Mouse (Mus musculus) midbrain, embryonic 13.5 days (tissue): ENCODE data around the gene H2al1f. TPM values are rescaled to one million over a fixed set of nuclear protein-coding genes. Genes with fewer than 3 reads are reported as not detected.
"Not testable (repeated sequence)": the region's sequence is repeated elsewhere in the genome, so short reads cannot be mapped to it uniquely, and the experiment has no call there.

ENCODE experiments used
- ATAC-seq: fragments of 200-750 bp; cut with Nextera tagmentation; 2 replicates; pipeline ENCODE4 v1.8.0; 2017; ENCODE audit warnings: mild to moderate bottlenecking, moderate TSS enrichment, moderate library complexity
- H3K27ac ChIP-seq: fragments of 300-500 bp; sonication (generic); 2 replicates; pipeline ENCODE4 v1.5.1; 2015; ENCODE audit warnings: inconsistent platforms, mild to moderate bottlenecking, moderate library complexity
- H3K27me3 ChIP-seq: fragments of 300-500 bp; sonication (generic); 2 replicates; pipeline ENCODE4 v1.6.1; 2015; ENCODE audit warnings: mild to moderate bottlenecking, inconsistent platforms
- H3K36me3 ChIP-seq: fragments of 300-500 bp; sonication (generic); 2 replicates; pipeline ENCODE4 v1.6.1; 2015; ENCODE audit warnings: mild to moderate bottlenecking, inconsistent platforms
- H3K4me1 ChIP-seq: fragments of 300-500 bp; sonication (generic); replicated peaks from 2 replicates; pipeline ENCODE4 v1.6.1; 2015; ENCODE audit warnings: inconsistent platforms
- H3K4me2 ChIP-seq: fragments of 300-500 bp; sonication (generic); replicated peaks from 2 replicates; pipeline ENCODE4 v1.6.1; 2015; ENCODE audit warnings: moderate library complexity, mild to moderate bottlenecking, inconsistent platforms
- H3K4me3 ChIP-seq: fragments of 300-500 bp; sonication (generic); replicated peaks from 2 replicates; pipeline ENCODE4 v1.5.1; 2015; ENCODE audit warnings: mild to moderate bottlenecking, inconsistent platforms
- H3K9ac ChIP-seq: fragments of 300-500 bp; sonication (generic); replicated peaks from 2 replicates; pipeline ENCODE4 v1.6.1; 2015; ENCODE audit warnings: mild to moderate bottlenecking, inconsistent platforms
- H3K9me3 ChIP-seq: fragments of 300-500 bp; sonication (generic); 2 replicates; pipeline ENCODE4 v1.6.1; 2016; ENCODE audit warnings: mild to moderate bottlenecking, inconsistent platforms
- WGBS: fragments of 180-500 bp; shearing (Covaris S2); methylation state at CpG from one replicate; pipeline ENCODE4 v1.1.7; 2015; 5-methylcytosine and 5-hydroxymethylcytosine counted together
- polyA plus RNA-seq: library from polyadenylated mRNA; unstranded; fragments of >200 nt; fragmentation: Nextera tagmentation; extraction: Ambion mirVana; gene quantifications from 2 replicates; pipeline ENCODE4 v1.2.1, GENCODE M21; 2015

Gene H2al1f
- not detected in 2 replicates for polyA plus RNA-seq

DNA sequence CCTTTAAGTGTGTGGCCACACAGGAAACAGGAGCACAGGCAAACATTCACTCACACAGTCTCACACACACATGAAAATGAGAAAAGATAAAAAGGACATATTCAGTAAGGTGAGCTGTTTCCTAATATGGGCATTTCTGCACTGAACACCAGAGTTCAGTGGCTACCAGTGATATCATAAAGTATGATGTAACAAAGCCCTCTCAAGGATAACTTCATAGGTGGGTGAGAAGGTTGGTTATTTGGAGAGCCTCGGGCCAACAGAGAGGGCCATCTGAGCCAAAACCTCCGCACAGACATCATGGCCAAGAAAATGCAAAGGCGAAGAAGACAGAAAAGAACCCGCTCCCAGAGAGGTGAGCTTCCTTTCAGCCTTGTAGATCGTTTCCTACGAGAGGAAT, at the start of gene H2al1f:
TSS of gene H2al1f (plus strand) at position 301 of the 400 bp plus-strand sequence.
- not testable (repeated sequence) for H3K4me3 ChIP-seq, H3K9ac ChIP-seq, H3K4me2 ChIP-seq, ATAC-seq, H3K36me3 ChIP-seq, H3K9me3 ChIP-seq, H3K4me1 ChIP-seq, H3K27me3 ChIP-seq, H3K27ac ChIP-seq
- no CpG with 5 or more reads among the region's 6 CpGs for WGBS

DNA sequence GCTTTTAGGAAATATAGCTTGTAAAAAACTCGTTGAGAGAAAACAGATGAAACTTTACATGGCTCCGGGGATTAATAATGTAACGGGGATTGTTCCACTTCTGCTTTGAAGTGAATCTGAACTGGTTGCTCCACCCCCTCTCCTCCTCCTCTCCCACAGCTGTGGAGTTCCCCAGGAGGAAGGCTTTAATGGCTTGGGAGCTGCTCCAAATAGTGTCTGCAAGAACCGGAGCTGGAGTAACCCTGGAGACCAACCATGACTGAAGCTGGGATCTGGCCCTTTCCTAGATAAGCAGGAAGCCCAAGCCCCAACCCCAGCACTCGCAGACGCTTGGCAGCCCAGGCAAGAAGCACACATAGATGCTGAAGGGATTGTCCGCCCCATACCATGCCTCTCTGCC, 47.2 kb upstream of the H2al1f start:
- H3K27ac ChIP-seq: no peak overlapping the region
- H3K36me3 ChIP-seq: no peaks in the 10 kb centered on the region
- H3K4me2 ChIP-seq: no peak overlapping the region
- no peaks in the 10 kb centered on the region for H3K4me1 ChIP-seq
- no peak overlapping the region for H3K4me3 ChIP-seq
- WGBS: 62% methylated on average over 7 of the region's 7 CpGs
- no peak overlapping the region for H3K9ac ChIP-seq
- no peak for ATAC-seq
- no peaks in the 10 kb centered on the region for H3K27me3 ChIP-seq
- H3K9me3 ChIP-seq: no peaks in the 10 kb centered on the region

DNA sequence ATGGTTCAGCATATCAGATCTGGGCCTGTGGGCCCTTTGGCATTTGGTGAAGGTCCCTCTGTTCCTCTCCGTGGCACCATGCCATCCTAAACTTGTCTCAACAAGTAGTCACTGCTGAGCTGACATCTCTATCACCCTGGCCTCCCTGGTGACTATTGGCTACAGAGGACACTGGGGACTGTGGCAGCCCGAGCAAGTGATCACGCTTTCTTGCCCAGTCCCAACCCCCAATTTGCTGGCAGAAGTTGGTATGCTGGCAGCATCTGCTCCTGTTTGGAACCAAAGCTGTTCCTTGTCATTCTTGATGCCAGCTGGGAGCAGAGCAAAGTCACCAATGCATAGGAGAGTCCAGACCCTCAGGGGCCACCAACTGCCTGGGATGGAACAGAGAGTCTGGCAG, 45.9 kb upstream of the H2al1f start:
- Histone ChIP-seq H3K9ac (no peak overlapping the region), H3K27ac (no peak overlapping the region), H3K27me3 (no peaks in the 10 kb centered on the region), H3K9me3 (no peaks in the 10 kb centered on the region), H3K4me1 (no peaks in the 10 kb centered on the region), H3K4me3 (no peak overlapping the region), H3K4me2 (no peak overlapping the region), H3K36me3 (no peaks in the 10 kb centered on the region)
- WGBS: 76% methylated on average over 3 of the region's 3 CpGs
- ATAC-seq: no peak

DNA sequence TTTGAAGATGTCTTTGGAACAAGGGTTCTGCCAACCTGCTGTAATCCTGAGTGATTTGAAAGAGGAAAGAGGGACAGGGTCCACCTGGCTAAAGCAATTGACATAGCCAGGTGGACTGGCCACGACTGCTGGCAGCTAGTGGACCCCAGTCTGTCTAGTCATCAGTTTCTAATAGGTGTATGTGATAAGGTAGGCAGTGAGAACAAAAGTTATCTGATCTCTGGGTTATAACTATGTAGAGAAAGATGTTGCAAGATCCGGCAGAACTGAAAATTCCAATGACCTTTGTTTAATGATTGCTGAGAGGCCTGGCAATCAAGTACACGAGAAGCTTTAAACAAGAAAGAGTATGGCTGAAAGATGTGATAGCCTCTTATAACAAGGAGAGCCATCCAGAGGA, 41.8 kb upstream of the H2al1f start:
- H3K9ac ChIP-seq: no peak overlapping the region
- no peaks in the 10 kb centered on the region for H3K36me3 ChIP-seq
- no peak overlapping the region for H3K4me2 ChIP-seq
- H3K4me1 ChIP-seq: no peaks in the 10 kb centered on the region
- no peak overlapping the region for H3K27ac ChIP-seq
- H3K9me3 ChIP-seq: no peaks in the 10 kb centered on the region
- no peak for ATAC-seq
- H3K4me3 ChIP-seq: no peak overlapping the region
- WGBS: 87% methylated on average over 3 of the region's 3 CpGs
- H3K27me3 ChIP-seq: peaks cover 4% of the 10 kb centered on the region; the same call in 1 of the 2 replicates

DNA sequence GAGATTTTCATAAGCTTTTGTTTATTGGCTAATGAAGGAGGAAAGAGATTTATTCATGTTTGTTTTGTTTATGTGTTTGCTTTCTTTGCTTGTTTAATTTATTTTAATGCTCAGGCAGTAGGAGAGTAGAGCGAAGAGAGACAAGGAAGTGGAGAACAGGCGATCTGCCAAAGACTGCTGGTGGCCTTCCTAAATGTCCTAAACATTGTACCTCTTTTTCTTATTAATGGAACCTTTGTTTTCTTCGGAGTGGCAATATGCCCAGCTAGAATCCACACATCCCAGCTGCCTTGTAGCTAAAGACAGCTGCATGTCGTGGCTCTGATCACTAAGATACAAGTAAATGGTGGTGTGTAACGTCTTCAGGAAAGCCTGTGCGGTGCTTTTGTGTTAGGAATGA, 37.9 kb upstream of the H2al1f start:
- ATAC-seq: no peak
- no peaks in the 10 kb centered on the region for H3K4me1 ChIP-seq
- no peak overlapping the region for H3K4me2 ChIP-seq
- H3K9me3 ChIP-seq: no peaks in the 10 kb centered on the region
- no peak overlapping the region for H3K4me3 ChIP-seq
- H3K9ac ChIP-seq: no peak overlapping the region
- H3K27me3 ChIP-seq: peaks cover 4% of the 10 kb centered on the region; the same call in 1 of the 2 replicates
- 86% methylated on average over 6 of the region's 6 CpGs for WGBS
- H3K36me3 ChIP-seq: no peaks in the 10 kb centered on the region
- H3K27ac ChIP-seq: no peak overlapping the region

DNA sequence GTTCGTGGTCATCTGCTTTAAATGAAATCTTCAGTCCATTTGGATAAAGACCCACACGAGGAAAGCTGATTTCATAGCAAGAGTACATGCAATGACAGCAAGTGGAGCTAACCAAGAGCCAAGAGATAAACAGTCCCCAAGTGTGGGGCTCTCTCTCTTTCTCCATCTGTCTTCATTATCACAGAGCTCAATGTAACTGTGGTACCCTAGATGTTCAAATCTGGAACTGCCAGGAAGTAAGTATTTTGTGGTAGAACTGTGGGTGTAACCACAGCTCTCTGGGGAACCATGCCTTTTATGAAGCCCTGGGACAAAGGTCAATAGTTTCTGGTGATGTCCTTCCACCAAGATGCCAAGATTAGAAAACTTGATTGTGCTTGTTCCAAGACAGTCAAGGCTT, 34.2 kb upstream of the H2al1f start:
- peaks cover 4% of the 10 kb centered on the region; the same call in 1 of the 2 replicates for H3K27me3 ChIP-seq
- 75% methylated on average over 2 of the region's 2 CpGs for WGBS
- no peak for ATAC-seq
- H3K9ac ChIP-seq: no peak overlapping the region
- no peaks in the 10 kb centered on the region for H3K36me3 ChIP-seq
- no peak overlapping the region for H3K4me2 ChIP-seq
- H3K4me3 ChIP-seq: no peak overlapping the region
- no peaks in the 10 kb centered on the region for H3K9me3 ChIP-seq
- no peaks in the 10 kb centered on the region for H3K4me1 ChIP-seq
- no peak overlapping the region for H3K27ac ChIP-seq

DNA sequence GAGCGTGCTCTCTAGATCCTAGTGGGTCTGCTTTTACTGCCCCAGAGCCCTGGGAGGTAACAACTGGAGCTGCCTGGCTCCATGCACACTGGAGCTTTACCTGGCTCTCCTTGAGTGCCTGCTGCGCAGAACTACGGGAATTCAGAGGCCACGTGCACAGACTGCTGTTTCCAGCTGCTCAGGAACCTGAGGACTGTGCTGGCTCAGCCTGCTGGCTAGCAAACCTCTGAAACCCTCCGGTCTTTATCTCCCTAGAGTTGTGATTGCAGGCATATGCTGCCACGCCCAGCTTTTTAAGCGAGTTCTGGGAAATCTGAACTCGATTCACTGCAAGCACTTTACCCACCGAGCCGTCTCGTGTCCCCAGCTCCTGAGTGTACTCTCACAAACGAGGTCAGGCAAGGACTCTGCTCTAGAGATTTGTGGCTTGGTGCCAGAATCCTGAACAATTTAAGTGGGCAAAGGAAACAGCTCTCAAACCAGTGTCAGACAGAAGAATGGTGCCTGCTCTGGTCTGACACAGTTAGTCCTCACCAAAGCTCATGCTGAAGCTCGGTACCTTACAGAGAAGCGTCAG, 26.6 kb upstream of the H2al1f start:
- Histone ChIP-seq H3K4me3 (no peak overlapping the region), H3K36me3 (no peaks in the 10 kb centered on the region), H3K9me3 (no peaks in the 10 kb centered on the region), H3K4me1 (no peaks in the 10 kb centered on the region), H3K27ac (no peak overlapping the region), H3K27me3 (no peaks in the 10 kb centered on the region; the same call in 1 of the 2 replicates), H3K9ac (no peak overlapping the region), H3K4me2 (no peak overlapping the region)
- ATAC-seq: no peak
- 82% methylated on average over 14 of the region's 14 CpGs for WGBS

DNA sequence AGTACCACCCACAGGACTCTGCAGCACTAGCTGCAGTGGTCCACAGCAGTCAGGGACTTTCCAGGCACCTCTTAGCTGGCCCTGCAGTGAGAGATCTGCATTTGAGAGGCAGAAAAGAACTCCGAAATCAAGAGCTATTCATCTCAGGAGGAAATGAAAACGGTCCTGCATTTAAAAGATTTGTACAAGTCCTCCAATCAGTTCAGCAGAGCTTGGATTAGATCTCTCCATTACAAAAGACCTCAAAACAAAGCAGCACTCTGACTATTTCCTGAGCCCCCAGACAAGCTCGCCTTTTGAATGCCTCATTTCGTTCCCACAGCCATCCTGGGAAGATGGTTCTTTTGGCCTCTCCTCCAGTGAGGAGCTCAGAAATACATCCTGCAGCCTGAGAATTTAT, 25.7 kb upstream of the H2al1f start:
- 30% methylated on average over 4 of the region's 4 CpGs for WGBS
- Histone ChIP-seq H3K36me3 (no peaks in the 10 kb centered on the region), H3K4me1 (no peaks in the 10 kb centered on the region), H3K9me3 (no peaks in the 10 kb centered on the region), H3K4me2 (no peak overlapping the region), H3K27me3 (no peaks in the 10 kb centered on the region; the same call in 1 of the 2 replicates), H3K27ac (no peak overlapping the region), H3K9ac (no peak overlapping the region), H3K4me3 (no peak overlapping the region)
- no peak for ATAC-seq

DNA sequence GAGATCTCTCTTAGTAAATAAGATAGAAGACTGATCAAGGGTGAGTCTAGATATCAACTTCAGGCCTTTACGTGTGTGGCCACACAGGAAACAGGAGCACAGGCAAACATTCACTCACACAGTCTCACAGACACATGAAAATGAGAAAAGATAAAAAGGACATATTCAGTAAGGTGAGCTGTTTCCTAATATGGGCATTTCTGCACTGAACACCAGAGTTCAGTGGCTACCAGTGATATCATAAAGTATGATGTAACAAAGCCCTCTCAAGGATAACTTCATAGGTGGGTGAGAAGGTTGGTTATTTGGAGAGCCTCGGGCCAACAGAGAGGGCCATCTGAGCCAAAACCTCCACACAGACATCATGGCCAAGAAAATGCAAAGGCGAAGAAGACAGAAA, 16.0 kb upstream of the H2al1f start, which contains the start of gene H2al1a:
TSS of gene H2al1a (plus strand) at position 301 of the 400 bp plus-strand sequence.
- WGBS: no CpG with 5 or more reads among the region's 3 CpGs
- not testable (repeated sequence) for H3K27ac ChIP-seq, H3K27me3 ChIP-seq, H3K9me3 ChIP-seq, H3K36me3 ChIP-seq, H3K4me1 ChIP-seq, H3K4me3 ChIP-seq, ATAC-seq, H3K9ac ChIP-seq, H3K4me2 ChIP-seq

DNA sequence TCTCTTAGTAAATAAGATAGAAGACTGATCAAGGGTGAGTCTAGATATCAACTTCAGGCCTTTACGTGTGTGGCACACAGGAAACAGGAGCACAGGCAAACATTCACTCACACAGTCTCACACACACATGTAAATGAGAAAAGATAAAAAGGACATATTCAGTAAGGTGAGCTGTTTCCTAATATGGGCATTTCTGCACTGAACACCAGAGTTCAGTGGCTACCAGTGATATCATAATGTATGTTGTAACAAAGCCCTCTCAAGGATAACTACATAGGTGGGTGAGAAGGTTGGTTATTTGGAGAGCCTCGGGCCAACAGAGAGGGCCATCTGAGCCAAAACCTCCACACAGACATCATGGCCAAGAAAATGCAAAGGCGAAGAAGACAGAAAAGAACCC, 12.8 kb upstream of the H2al1f start, which contains the start of gene H2al1b:
TSS of gene H2al1b (plus strand) at position 301 of the 400 bp plus-strand sequence.
- H3K4me2 ChIP-seq: not testable (repeated sequence)

DNA sequence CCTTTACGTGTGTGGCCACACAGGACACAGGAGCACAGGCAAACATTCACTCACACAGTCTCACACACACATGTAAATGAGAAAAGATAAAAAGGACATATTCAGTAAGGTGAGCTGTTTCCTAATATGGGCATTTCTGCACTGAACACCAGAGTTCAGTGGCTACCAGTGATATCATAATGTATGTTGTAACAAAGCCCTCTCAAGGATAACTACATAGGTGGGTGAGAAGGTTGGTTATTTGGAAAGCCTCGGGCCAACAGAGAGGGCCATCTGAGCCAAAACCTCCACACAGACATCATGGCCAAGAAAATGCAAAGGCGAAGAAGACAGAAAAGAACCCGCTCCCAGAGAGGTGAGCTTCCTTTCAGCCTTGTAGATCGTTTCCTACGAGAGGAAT, 9.6 kb upstream of the H2al1f start, which contains the start of gene H2al1c:
TSS of gene H2al1c (plus strand) at position 301 of the 400 bp plus-strand sequence.
- 75% methylated on average over 1 of the region's 6 CpGs for WGBS
- not testable (repeated sequence) for ATAC-seq, H3K4me3 ChIP-seq, H3K4me1 ChIP-seq, H3K4me2 ChIP-seq, H3K27me3 ChIP-seq, H3K9me3 ChIP-seq, H3K27ac ChIP-seq, H3K9ac ChIP-seq, H3K36me3 ChIP-seq

More for the DNA sequence above, 12.8 kb upstream of the H2al1f start, which contains the start of gene H2al1b:
- 92% methylated on average over 1 of the region's 3 CpGs for WGBS
- ATAC-seq, H3K4me1 ChIP-seq, H3K27ac ChIP-seq, H3K9me3 ChIP-seq, H3K36me3 ChIP-seq, H3K27me3 ChIP-seq, H3K4me3 ChIP-seq, H3K9ac ChIP-seq: not testable (repeated sequence)

DNA sequence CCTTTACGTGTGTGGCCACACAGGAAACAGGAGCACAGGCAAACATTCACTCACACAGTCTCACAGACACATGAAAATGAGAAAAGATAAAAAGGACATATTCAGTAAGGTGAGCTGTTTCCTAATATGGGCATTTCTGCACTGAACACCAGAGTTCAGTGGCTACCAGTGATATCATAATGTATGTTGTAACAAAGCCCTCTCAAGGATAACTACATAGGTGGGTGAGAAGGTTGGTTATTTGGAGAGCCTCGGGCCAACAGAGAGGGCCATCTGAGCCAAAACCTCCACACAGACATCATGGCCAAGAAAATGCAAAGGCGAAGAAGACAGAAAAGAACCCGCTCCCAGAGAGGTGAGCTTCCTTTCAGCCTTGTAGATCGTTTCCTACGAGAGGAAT, 6.4 kb upstream of the H2al1f start, which contains the start of gene H2al1d:
TSS of gene H2al1d (plus strand) at position 301 of the 400 bp plus-strand sequence.
- ATAC-seq, H3K9ac ChIP-seq, H3K36me3 ChIP-seq, H3K4me1 ChIP-seq, H3K4me2 ChIP-seq, H3K9me3 ChIP-seq, H3K27ac ChIP-seq, H3K27me3 ChIP-seq, H3K4me3 ChIP-seq: not testable (repeated sequence)
- no CpG with 5 or more reads among the region's 6 CpGs for WGBS

DNA sequence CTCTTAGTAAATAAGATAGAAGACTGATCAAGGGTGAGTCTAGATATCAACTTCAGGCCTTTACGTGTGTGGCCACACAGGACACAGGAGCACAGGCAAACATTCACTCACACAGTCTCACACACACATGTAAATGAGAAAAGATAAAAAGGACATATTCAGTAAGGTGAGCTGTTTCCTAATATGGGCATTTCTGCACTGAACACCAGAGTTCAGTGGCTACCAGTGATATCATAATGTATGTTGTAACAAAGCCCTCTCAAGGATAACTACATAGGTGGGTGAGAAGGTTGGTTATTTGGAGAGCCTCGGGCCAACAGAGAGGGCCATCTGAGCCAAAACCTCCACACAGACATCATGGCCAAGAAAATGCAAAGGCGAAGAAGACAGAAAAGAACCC, 3.3 kb upstream of the H2al1f start, which contains the start of gene H2al1e:
TSS of gene H2al1e (plus strand) at position 301 of the 400 bp plus-strand sequence.
- not testable (repeated sequence) for H3K9ac ChIP-seq, H3K36me3 ChIP-seq, ATAC-seq, H3K4me3 ChIP-seq, H3K4me1 ChIP-seq, H3K9me3 ChIP-seq, H3K27me3 ChIP-seq, H3K4me2 ChIP-seq, H3K27ac ChIP-seq
- WGBS: no CpG with 5 or more reads among the region's 3 CpGs
